In genomic region chr9:107521711-107522399, GRCm38 (mm10) we compare ENCODE assay signal across 8 mouse cellular contexts. TPM values are rescaled to one million over a fixed set of nuclear protein-coding genes. Genes with fewer than 3 reads are reported as not detected.
DNase-seq lines count a peak whose midpoint lies in the region; ATAC-seq and TF ChIP-seq lines count a peak whose summit lies in the region.

No protein-coding gene starts in this region.

- peaks cover 5% of the 10 kb centered on the region; the same call in 1 of the 2 replicates for H3K4me1 ChIP-seq in heart, postnatal 0 days (ENCODE audit: control insufficient read depth, insufficient read depth)
- H3K4me1 ChIP-seq in intestine, embryonic 14.5 days (replicated peaks; ENCODE audit: control insufficient read depth, insufficient read depth, low read length) = peaks cover 16% of the 10 kb centered on the region
- H3K4me1 ChIP-seq in midbrain, postnatal 0 days (ENCODE audit: insufficient read depth, low read length) = peaks cover 3% of the 10 kb centered on the region; the same call in 1 of the 2 replicates

- H3K4me3 ChIP-seq in heart, postnatal 0 days (ENCODE audit: low read depth, low read length) = peak overlapping the region; percentile 3; the same call in 1 of the 2 replicates
- peak overlapping the region; percentile 6; the same call in 1 of the 2 replicates for H3K4me3 ChIP-seq in intestine, embryonic 14.5 days (ENCODE audit: low read depth, low read length)
- H3K4me3 ChIP-seq in midbrain, postnatal 0 days (ENCODE audit: low read depth, low read length) = no peak overlapping the region

- no peaks in the 10 kb centered on the region for H3K36me3 ChIP-seq in heart, postnatal 0 days (replicated peaks; ENCODE audit: control insufficient read depth, insufficient read depth, low read length)
- no peaks in the 10 kb centered on the region for H3K36me3 ChIP-seq in intestine, embryonic 14.5 days (ENCODE audit: control insufficient read depth, insufficient read depth, low read length)
- peaks cover 17% of the 10 kb centered on the region; the same call in 1 of the 2 replicates for H3K36me3 ChIP-seq in midbrain, postnatal 0 days (ENCODE audit: insufficient read depth, low read length)

- intact Hi-C loops in heart, postnatal 36 days (cut with DNase I) = no loop called here
- intact Hi-C loops in gastrocnemius, postnatal 36 days (cut with DNase I) = no loop called here

- H3K27ac ChIP-seq in heart, postnatal 0 days (ENCODE audit: low read depth) = no peak overlapping the region; the same call in 1 of the 2 replicates
- H3K27ac ChIP-seq in intestine, embryonic 14.5 days (ENCODE audit: low read depth) = peak overlapping the region; percentile 17; the same call in 1 of the 2 replicates
- H3K27ac ChIP-seq in midbrain, postnatal 0 days (ENCODE audit: low read depth, low read length) = no peak overlapping the region; the same call in 1 of the 2 replicates

- peaks cover 19% of the 10 kb centered on the region for H3K27me3 ChIP-seq in heart, postnatal 0 days (ENCODE audit: control insufficient read depth, insufficient read depth, low read length)
- peaks cover 18% of the 10 kb centered on the region; the same call in 1 of the 2 replicates for H3K27me3 ChIP-seq in intestine, embryonic 14.5 days (replicated peaks; ENCODE audit: control insufficient read depth, insufficient read depth, low read length)
- H3K27me3 ChIP-seq in midbrain, postnatal 0 days (ENCODE audit: insufficient read depth, low read length) = peaks cover 5% of the 10 kb centered on the region; the same call in 1 of the 2 replicates

- H3K9ac ChIP-seq in heart, postnatal 0 days (replicated peaks; ENCODE audit: low read depth, low read length) = no peak overlapping the region
- H3K9ac ChIP-seq in intestine, embryonic 14.5 days (ENCODE audit: low read length) = peak overlapping the region; percentile 18; the same call in 1 of the 2 replicates
- 0 out of 2 replicates have a peak overlapping the region, but pooled peaks have one; percentile 13 for H3K9ac ChIP-seq in midbrain, postnatal 0 days (replicated peaks; ENCODE audit: low read length, poor library complexity, severe bottlenecking)

- ATAC-seq in heart, postnatal 0 days (ENCODE audit: insufficient read depth, low read depth) = peak; percentile 30; the same call in 1 of the 2 replicates
- ATAC-seq in common myeloid progenitor, adult 5-6 weeks (replicated peaks; ENCODE audit: low read depth, poor library complexity, severe bottlenecking) = peak; percentile 45
- peak; percentile 56 for ATAC-seq in intestine, embryonic 14.5 days (replicated peaks; ENCODE audit: low FRiP score, low TSS enrichment, low read depth)
- no peak for ATAC-seq in midbrain, postnatal 0 days (ENCODE audit: low FRiP score)

- no peak for DNase-seq in heart, postnatal 0 days (ENCODE audit: low spot score)
- no peak for DNase-seq in heart, postnatal 36 days
- peak; percentile 63 for DNase-seq in intestine, embryonic 14.5 days (ENCODE audit: low spot score)
- DNase-seq in midbrain, postnatal 0 days (ENCODE audit: low spot score) = no peak
- no peak for DNase-seq in layer of hippocampus, postnatal 14 days (ENCODE audit: low spot score in 2 of 2)
- DNase-seq in gastrocnemius, postnatal 36 days = no peak
- DNase-seq in cerebellum, adult 18-20 months = no peak

- 28% methylated on average over 25 of the region's 25 CpGs for WGBS in heart, postnatal 0 days
- 18% methylated on average over 25 of the region's 25 CpGs for WGBS in intestine, embryonic 14.5 days
- WGBS in midbrain, postnatal 0 days = 25% methylated on average over 24 of the region's 25 CpGs

- H3K4me2 ChIP-seq in heart, postnatal 0 days (ENCODE audit: low read depth, low read length) = peak overlapping the region; percentile 38
- peak overlapping the region; percentile 45 for H3K4me2 ChIP-seq in intestine, embryonic 14.5 days (ENCODE audit: low read length)
- H3K4me2 ChIP-seq in midbrain, postnatal 0 days (ENCODE audit: low read depth, low read length, poor library complexity, severe bottlenecking) = 0 out of 2 replicates have a peak overlapping the region, but pooled peaks have one; percentile 4

- no peak for TF ChIP-seq EP300 in heart, postnatal 0 days (IDR thresholded peaks at IDR 0.05; ENCODE audit: low read depth)

- no peaks in the 10 kb centered on the region for H3K9me3 ChIP-seq in heart, postnatal 0 days (replicated peaks; ENCODE audit: control insufficient read depth, low read length)
- H3K9me3 ChIP-seq in intestine, embryonic 14.5 days (ENCODE audit: control insufficient read depth, low read length) = no peaks in the 10 kb centered on the region
- no peaks in the 10 kb centered on the region for H3K9me3 ChIP-seq in midbrain, postnatal 0 days (ENCODE audit: low read length)

- no peak for TF ChIP-seq CTCF in heart, postnatal 0 days (IDR thresholded peaks at IDR 0.05; ENCODE audit: low read depth)
- peak; percentile 14 for TF ChIP-seq CTCF in midbrain, postnatal 0 days (IDR thresholded peaks at IDR 0.05)

RNA-seq across cellular contexts. Expression of gene Tmem115, which starts 11.9 kb away (rescaled TPM):
- 33.4 and 37.3 TPM in 2 replicates for total RNA-seq in heart, postnatal 0 days (2014; rRNA removed; ENCODE audit: low replicate concordance)
- 26.7 and 28.5 TPM in 2 replicates for polyA plus RNA-seq in heart, postnatal 0 days (2015; fragmentation: Nextera tagmentation; extraction: Ambion mirVana)
- 10 to 100 TPM; 22.7 to 26.8 TPM for total RNA-seq in heart, postnatal 36 days (2021)
- total RNA-seq in common myeloid progenitor, adult 5-6 weeks (2017) = 15.1 and 17.2 TPM in 2 replicates
- 46.7 and 47.6 TPM in 2 replicates for polyA plus RNA-seq in intestine, embryonic 14.5 days (2014; fragmentation: Nextera tagmentation; extraction: Ambion mirVana)
- total RNA-seq in midbrain, postnatal 0 days (2014; rRNA removed) = 57.8 and 70.4 TPM in 2 replicates
- 51.9 and 53.6 TPM in 2 replicates for polyA plus RNA-seq in midbrain, postnatal 0 days (2015; fragmentation: Nextera tagmentation; extraction: Ambion mirVana)
- 10 to 100 TPM; 33.3 to 38.1 TPM for total RNA-seq in layer of hippocampus, postnatal 14 days (2021)
- total RNA-seq in gastrocnemius, postnatal 36 days (2021) = 10 to 100 TPM; 13.3 to 14.3 TPM

RNA-seq across cellular contexts. Expression of gene Cyb561d2, which starts 20.1 kb away (rescaled TPM):
- 13.4 and 22.1 TPM in 2 replicates for total RNA-seq in heart, postnatal 0 days (2014; rRNA removed; ENCODE audit: low replicate concordance)
- 14.3 and 16.9 TPM in 2 replicates for polyA plus RNA-seq in heart, postnatal 0 days (2015; fragmentation: Nextera tagmentation; extraction: Ambion mirVana)
- 1 to 10 TPM; 4.7 to 5.3 TPM for total RNA-seq in heart, postnatal 36 days (2021)
- 13.7 and 33.9 TPM in 2 replicates for total RNA-seq in common myeloid progenitor, adult 5-6 weeks (2017)
- polyA plus RNA-seq in intestine, embryonic 14.5 days (2014; fragmentation: Nextera tagmentation; extraction: Ambion mirVana) = 27.1 and 30.8 TPM in 2 replicates
- total RNA-seq in midbrain, postnatal 0 days (2014; rRNA removed) = 39.0 and 50.8 TPM in 2 replicates
- 50.0 and 58.1 TPM in 2 replicates for polyA plus RNA-seq in midbrain, postnatal 0 days (2015; fragmentation: Nextera tagmentation; extraction: Ambion mirVana)
- 10 to 100 TPM; 16.7 to 17.8 TPM for total RNA-seq in layer of hippocampus, postnatal 14 days (2021)
- 1 to 10 TPM; 2.3 to 3.4 TPM for total RNA-seq in gastrocnemius, postnatal 36 days (2021)

RNA-seq across cellular contexts. Expression of gene Nprl2, which starts 20.2 kb away (rescaled TPM):
- total RNA-seq in heart, postnatal 0 days (2014; rRNA removed; ENCODE audit: low replicate concordance) = 42.3 and 56.4 TPM in 2 replicates
- 22.5 and 23.2 TPM in 2 replicates for polyA plus RNA-seq in heart, postnatal 0 days (2015; fragmentation: Nextera tagmentation; extraction: Ambion mirVana)
- total RNA-seq in heart, postnatal 36 days (2021) = 10 to 100 TPM; 17.5 to 18.5 TPM
- 12.8 and 15.2 TPM in 2 replicates for total RNA-seq in common myeloid progenitor, adult 5-6 weeks (2017)
- polyA plus RNA-seq in intestine, embryonic 14.5 days (2014; fragmentation: Nextera tagmentation; extraction: Ambion mirVana) = 34.8 and 42.2 TPM in 2 replicates
- 55.5 and 68.7 TPM in 2 replicates for total RNA-seq in midbrain, postnatal 0 days (2014; rRNA removed)
- 60.0 and 66.5 TPM in 2 replicates for polyA plus RNA-seq in midbrain, postnatal 0 days (2015; fragmentation: Nextera tagmentation; extraction: Ambion mirVana)
- total RNA-seq in layer of hippocampus, postnatal 14 days (2021) = 10 to 100 TPM; 28.7 to 34.5 TPM
- 10 to 100 TPM in 1 of 2 experiments, 1 to 10 TPM in 1; 9.1 to 11.6 TPM for total RNA-seq in gastrocnemius, postnatal 36 days (2021)

RNA-seq across cellular contexts. Expression of gene Zmynd10, which starts 25.2 kb away (rescaled TPM):
- total RNA-seq in heart, postnatal 0 days (2014; rRNA removed; ENCODE audit: low replicate concordance) = not detected in 2 replicates
- polyA plus RNA-seq in heart, postnatal 0 days (2015; fragmentation: Nextera tagmentation; extraction: Ambion mirVana) = 0.25 and 0.49 TPM in 2 replicates
- not detected for total RNA-seq in heart, postnatal 36 days (2021)
- total RNA-seq in common myeloid progenitor, adult 5-6 weeks (2017) = not detected in 2 replicates
- polyA plus RNA-seq in intestine, embryonic 14.5 days (2014; fragmentation: Nextera tagmentation; extraction: Ambion mirVana) = 0.54 TPM in 1 of 2 replicates, not detected in the other
- 3.3 and 4.2 TPM in 2 replicates for total RNA-seq in midbrain, postnatal 0 days (2014; rRNA removed)
- polyA plus RNA-seq in midbrain, postnatal 0 days (2015; fragmentation: Nextera tagmentation; extraction: Ambion mirVana) = 4.9 and 5.0 TPM in 2 replicates
- total RNA-seq in layer of hippocampus, postnatal 14 days (2021) = 1 to 10 TPM; 2.0 to 3.7 TPM
- total RNA-seq in gastrocnemius, postnatal 36 days (2021) = not detected

RNA-seq across cellular contexts. Expression of gene Rassf1, which starts 29.5 kb away (rescaled TPM):
- total RNA-seq in heart, postnatal 0 days (2014; rRNA removed; ENCODE audit: low replicate concordance) = 28.7 and 39.0 TPM in 2 replicates
- 34.4 and 35.1 TPM in 2 replicates for polyA plus RNA-seq in heart, postnatal 0 days (2015; fragmentation: Nextera tagmentation; extraction: Ambion mirVana)
- 10 to 100 TPM; 16.5 to 17.3 TPM for total RNA-seq in heart, postnatal 36 days (2021)
- total RNA-seq in common myeloid progenitor, adult 5-6 weeks (2017) = 29.3 and 37.4 TPM in 2 replicates
- polyA plus RNA-seq in intestine, embryonic 14.5 days (2014; fragmentation: Nextera tagmentation; extraction: Ambion mirVana) = 54.4 and 59.9 TPM in 2 replicates
- 21.1 and 25.7 TPM in 2 replicates for total RNA-seq in midbrain, postnatal 0 days (2014; rRNA removed)
- polyA plus RNA-seq in midbrain, postnatal 0 days (2015; fragmentation: Nextera tagmentation; extraction: Ambion mirVana) = 33.4 and 36.6 TPM in 2 replicates
- total RNA-seq in layer of hippocampus, postnatal 14 days (2021) = 10 to 100 TPM; 14.5 to 16.0 TPM
- total RNA-seq in gastrocnemius, postnatal 36 days (2021) = 10 to 100 TPM; 10.4 to 14.9 TPM
